Mouse (Mus musculus): ENCODE results near the gene Zfp654.
"Not testable (repeated sequence)": the region's sequence is repeated elsewhere in the genome, so short reads cannot be mapped to it uniquely, and the experiment has no call there.

Gene Zfp654

DNA sequence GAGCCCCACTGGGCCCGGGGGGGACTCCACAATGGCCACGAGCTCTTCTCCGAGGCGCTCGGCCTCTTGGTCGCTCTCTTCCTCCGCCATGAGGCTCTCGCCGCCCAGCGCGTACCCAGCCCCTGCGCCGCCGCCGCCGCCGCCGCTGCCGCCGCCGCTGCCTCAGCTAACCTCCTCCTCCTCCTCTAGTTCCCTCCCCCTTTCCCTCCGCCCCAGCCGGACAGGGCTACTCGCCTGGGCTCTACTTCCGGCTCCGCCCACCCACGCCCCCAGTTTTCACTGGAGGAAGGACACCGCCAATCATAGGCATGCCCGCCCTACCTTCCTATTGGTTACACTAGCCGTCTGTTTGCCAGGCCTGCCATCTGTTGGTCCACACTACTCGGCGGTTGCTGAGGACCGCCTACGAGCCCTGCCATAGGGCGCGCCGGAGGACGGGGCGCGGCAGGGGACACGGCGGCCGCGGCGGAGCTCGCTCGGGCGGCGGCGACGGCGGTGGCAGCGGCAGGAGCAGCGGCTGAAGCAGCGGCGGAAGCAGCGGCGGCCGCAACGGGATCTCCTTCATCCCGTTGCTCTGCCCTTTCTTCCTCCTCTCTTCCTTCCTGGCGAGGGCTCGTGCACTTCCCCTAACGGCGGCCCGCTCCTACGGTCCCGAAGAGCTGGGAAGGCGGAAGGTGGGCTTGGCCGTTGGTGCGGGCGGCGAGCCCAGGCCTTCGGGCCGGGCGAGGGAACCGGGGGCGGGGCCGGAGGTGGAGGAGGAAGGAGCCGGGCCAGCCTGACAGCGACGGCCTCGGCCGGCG is at the start of gene Zfp654, which contains the start of gene Cggbp1:
Zfp654 (minus strand) TSS at position 90 of the 800 bp plus-strand sequence.
Cggbp1 (plus strand) TSS at position 434 of the 800 bp plus-strand sequence.
- peak; percentile 100 for DNase-seq (ENCODE audit: low read depth, low spot score)

DNA sequence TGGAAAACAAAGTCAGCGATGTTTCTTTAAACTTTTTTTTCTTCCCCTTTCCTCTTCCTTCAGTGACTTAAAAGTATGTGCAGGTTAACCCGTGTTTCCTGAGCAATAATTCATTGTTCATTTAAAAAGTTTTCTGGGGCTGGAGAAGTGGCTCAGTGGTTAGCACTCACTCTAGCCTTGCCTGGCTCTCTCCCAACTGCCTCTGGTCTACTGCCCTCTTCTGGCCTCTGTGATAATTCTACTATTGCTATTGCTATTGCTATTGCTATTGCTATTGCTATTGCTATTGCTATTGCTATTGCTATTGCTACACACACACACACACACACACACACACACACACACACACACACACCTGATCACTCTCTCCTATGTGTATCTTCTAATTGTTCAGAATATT is 47.6 kb upstream of the Zfp654 start:
- DNase-seq (ENCODE audit: low read depth, low spot score), result no peak

GRCm38 (mm10) chr16:64889496-64889895 is 38.0 kb upstream of the Zfp654 start:
- DNase-seq (ENCODE audit: low read depth, low spot score), result no peak

- DNase-seq (ENCODE audit: low read depth, low spot score), result no peak
Observed at GRCm38 (mm10) chr16:64885547-64885946, 34.1 kb upstream of the Zfp654 start.

DNA sequence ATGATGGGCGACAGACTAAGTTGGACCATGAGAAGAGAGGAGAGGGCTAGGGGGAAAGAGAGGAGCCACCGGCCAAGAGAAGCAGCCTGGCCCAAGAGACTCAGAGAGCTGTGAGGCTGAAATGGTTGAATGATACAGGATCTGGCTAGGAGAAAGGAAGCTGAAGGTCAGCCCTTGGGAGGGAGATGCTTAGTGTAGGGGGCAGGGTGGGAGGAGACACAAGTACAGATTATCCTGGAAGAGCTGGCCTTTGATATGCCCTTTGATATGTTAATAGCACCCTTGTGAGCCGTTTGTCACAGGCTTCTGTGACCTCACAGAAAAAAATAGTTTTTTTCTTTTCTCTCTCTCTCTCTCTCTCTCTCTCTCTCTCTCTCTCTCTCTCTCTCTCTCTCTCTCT is 33.7 kb upstream of the Zfp654 start:
- DNase-seq (ENCODE audit: low read depth, low spot score), result peak; percentile 34

DNA sequence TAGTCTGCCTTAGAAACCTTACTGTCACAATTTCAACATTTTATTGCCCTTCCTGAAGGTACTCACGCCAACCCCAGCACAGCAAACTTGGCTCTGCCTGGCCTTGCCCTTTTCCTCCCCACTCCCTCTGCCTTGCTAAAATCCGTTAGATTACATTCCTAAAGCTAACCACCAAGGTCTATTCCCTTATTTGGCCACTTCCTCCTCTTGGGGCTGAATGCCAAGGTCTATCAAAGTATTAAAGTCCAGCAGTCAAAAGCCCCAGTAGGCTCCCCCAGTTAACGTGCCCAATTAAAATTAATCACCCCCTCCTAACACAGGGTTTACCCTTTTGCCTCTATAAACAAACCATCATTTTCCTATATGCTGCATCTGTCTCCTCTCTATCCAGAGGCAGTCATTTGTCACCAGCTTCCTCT is 33.0 kb upstream of the Zfp654 start:
- DNase-seq (ENCODE audit: low read depth, low spot score), result peak; percentile 25

DNA sequence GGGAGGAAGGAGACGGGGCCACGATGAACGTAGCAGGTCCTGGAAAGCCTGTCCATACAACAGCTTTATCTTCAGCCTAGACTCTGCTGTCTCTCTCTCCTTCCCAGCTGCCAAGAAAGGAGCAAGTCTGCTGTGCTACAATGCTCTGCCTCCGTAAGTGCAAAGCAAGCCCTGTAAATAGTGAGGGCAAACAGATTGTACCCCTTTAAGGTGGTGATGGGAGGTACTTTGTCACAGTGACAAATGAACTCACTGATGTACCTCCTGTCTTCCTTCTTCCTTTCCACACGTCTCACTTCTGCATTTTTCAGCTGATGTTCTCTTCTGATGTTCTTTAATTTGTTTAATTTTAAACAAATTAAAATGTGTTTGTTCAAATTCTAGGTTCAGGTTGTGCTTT is 32.4 kb upstream of the Zfp654 start:
- no peak for DNase-seq (ENCODE audit: low read depth, low spot score)

- no peak for DNase-seq (ENCODE audit: low read depth, low spot score)
Observed at GRCm38 (mm10) chr16:64881442-64881841, 30.0 kb upstream of the Zfp654 start.

DNA sequence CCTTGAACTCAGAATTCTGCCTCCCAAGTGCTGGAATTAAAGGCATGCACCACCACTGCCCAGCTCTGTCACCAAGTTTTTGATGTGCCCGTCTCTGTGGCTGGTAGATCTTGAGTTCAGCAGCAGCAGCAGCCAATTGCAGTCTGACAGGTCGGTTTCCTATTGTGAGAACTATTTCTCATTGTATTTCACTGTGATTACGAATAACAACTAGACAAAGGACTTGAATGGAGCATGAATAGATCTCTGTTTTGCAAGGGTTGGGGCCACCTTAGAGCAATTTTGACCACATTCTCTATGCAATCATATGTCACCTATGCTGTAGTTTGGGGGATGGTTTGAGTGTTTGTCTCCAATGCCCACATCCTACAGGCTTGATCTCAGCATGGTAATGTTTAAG is 29.5 kb upstream of the Zfp654 start:
- no peak for DNase-seq (ENCODE audit: low read depth, low spot score)

DNA sequence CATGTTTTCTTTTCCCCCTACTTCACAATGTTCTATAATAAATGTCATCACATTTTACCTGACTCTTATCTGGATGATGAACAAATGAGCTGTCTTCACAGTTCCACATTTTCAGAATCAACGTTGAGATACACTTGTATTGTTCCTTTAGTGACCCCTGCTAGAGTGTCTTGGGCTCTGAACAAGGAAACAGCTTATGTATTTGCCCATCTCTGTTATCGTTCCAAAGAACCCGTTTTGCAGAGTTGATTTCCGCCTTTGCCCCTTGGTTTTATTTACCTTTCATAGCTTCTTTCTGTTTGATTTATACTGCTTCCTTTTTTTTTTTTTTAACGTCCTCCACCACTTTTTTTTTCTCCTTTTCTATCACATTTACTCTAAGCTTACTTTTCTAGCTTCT is 28.3 kb upstream of the Zfp654 start:
- DNase-seq (ENCODE audit: low read depth, low spot score), result no peak

DNA sequence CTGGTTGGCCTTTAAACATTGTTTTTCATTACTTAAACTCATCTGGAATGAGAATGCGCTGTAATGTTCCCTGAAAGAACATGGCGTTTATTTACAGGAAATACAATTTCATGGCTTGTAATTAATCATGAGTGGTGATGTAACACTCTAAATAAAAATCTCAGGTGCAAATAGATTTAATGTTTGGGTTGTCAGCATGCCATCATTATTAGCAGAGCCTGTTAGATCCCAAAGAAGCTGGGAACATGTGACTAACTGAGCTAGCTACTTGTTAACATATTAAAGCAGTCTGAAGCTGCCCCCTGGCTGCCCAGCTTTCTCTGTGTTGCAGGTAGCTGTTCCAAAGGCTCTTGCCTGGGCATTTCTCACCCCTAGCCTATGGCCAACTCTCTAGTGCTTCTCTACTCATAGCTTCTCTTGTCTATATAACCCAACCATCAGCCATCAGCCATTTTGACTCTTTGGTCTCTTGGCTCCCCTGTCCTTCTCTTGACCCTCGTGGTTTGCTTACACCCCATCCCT is 27.2 kb upstream of the Zfp654 start:
- no peak for DNase-seq (ENCODE audit: low read depth, low spot score)

DNA sequence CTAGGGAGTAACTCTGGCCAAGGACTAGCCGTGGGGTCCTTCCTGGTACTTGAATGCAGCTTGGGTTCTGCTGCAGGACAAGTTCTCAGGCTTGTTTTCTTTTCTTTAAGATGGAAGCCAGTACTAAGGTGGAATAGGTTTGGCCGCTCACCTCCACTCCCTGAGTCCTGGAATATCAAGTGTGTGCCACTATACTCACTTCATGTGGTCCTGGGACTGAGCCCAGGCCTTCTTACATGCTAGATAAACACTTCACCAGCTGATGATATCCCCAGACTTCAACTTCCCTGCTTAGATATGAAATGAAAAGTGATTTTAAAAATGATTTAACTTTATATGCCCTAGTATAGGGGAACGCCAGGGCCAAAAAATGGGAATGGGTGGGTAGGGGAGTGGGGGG is 25.9 kb upstream of the Zfp654 start:
- DNase-seq (ENCODE audit: low read depth, low spot score), result no peak

GRCm38 (mm10) chr16:64876631-64877265 is 25.3 kb upstream of the Zfp654 start:
- no peak for DNase-seq (ENCODE audit: low read depth, low spot score)

- no peak for DNase-seq (ENCODE audit: low read depth, low spot score)
Observed at GRCm38 (mm10) chr16:64875822-64876221, 24.4 kb upstream of the Zfp654 start.

DNA sequence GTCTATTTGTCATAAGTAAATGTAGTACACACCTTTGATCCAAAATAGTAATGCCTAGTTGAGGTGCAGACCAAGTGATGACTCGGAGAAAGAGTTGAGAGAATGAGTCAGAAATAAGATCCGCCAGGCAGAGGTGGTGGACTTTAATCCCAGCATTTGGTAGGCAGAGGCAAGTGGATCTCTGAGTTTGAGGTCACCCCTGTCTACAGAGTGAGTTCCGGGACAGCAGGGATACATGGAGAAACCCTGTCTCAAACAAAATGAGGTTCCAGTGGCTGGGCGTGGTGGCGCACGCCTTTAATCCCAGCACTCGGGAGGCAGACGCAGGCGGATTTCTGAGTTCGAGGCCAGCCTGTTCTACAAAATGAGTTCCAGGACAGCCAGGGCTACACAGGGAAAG is 23.9 kb upstream of the Zfp654 start:
- no peak for DNase-seq (ENCODE audit: low read depth, low spot score)

DNA sequence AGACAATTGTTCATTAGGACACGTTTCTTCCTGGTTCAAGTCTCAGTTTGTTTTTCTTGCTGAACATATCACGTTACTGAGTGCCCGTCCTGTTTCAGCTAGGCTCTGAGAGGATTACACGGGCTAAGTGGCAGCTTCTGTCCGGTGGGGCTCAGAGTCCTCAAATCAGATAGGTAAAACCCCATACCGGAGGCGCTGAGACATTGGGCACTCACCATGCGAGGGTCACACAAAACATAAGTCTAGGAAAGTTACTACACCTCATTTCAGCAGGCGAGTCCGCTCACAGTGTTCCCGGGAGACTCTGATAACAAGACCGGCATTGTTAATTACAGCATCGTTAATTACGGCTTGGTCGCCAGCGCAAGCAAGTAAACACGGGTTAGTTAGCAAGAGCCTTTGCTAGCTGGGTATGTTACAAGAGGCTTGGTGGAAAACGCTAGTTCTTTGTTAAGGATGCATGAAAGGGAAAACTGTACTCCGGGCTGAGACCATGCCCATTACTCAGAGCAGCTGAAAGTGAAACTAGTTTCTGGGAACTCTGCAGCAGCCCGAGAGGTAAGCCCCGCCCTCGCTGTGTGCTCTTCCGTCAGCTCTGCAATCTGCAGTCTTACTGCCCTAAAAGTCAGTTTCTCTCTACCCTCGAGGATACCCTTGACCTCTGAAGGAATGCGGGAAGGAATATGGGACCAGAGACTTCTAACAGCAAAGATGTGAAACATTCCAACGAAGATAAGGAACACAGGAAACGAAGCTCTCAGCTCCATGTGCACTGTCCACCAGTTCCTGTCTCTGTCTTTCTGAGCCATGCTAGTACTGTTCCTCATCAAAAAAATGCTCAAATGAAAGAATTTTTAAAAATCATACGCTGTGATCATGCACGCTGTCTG is 22.2 kb upstream of the Zfp654 start:
- peak; percentile 76 for DNase-seq (ENCODE audit: low read depth, low spot score)

DNA sequence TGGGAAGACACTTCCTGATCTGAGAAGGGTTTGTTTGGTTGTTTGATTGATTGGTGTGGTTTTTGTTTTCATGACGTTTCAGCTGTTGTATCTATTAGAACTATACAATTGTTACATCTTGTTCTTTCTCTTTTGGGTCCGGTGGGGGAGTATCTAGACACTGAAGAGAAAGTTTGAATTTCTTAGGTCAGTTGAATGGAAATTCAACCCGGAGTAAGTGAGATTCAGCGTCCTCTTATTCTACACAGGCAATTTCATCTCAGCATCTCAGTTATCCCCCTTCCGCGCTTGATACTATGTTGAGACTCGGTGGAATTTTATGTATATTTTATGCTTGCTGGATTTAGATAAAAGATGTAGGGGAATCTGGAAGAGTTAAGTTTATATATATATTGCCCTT is 21.4 kb upstream of the Zfp654 start:
- no peak for DNase-seq (ENCODE audit: low read depth, low spot score)

GRCm38 (mm10) chr16:64872296-64872695 is 20.8 kb upstream of the Zfp654 start:
- no peak for DNase-seq (ENCODE audit: low read depth, low spot score)

GRCm38 (mm10) chr16:64869621-64870020 is 18.2 kb upstream of the Zfp654 start:
- DNase-seq (ENCODE audit: low read depth, low spot score), result no peak

DNA sequence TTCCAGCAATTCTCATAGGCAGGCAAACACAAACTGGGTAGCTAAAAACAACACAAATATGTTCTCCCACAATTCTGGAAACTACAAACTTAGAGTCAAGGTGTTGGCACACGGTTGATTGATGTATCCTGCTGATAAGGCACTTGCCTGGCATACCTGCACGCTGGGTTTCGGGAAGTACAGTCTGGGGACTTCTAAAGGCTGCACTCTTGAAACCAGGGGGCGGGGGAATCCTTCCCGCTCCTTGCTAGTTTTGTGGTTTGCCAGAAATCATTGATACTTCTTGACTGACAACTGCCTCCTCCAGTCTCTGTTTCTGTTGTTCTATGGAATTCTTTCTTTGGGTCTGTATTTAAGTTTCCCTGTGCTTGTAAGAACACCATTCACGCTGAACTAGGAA is 17.2 kb upstream of the Zfp654 start:
- no peak for DNase-seq (ENCODE audit: low read depth, low spot score)

GRCm38 (mm10) chr16:64865841-64866240 is 14.4 kb upstream of the Zfp654 start:
- not testable (repeated sequence) for DNase-seq (ENCODE audit: low read depth, low spot score)

DNA sequence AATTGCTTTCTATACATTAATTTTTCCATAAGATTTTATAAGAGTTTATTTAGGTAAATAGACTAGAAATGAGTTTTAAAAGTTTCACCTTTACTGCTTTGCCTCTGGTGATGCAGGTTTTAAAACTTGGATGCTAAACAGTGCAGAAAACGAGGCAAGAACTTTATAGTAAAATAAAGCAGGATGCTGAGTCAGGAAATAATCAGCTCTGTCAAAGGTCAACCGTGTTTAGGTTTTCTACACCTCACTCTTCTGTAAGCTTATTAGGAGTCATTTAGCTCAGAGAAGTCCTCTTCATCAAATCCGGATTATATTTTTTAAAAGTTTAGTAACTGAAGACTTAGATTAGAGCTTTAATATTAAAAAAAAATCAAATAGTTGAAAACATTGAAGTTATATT is 5.5 kb upstream of the Zfp654 start:
- DNase-seq (ENCODE audit: low read depth, low spot score), result no peak

Data from mesoderm, embryonic 11.5 days (tissue).